Mouse (Mus musculus): ENCODE data around the gene Exoc6b.
"Not testable (repeated sequence)": the region's sequence is repeated elsewhere in the genome, so short reads cannot be mapped to it uniquely, and the experiment has no call there.

Gene Exoc6b

DNA sequence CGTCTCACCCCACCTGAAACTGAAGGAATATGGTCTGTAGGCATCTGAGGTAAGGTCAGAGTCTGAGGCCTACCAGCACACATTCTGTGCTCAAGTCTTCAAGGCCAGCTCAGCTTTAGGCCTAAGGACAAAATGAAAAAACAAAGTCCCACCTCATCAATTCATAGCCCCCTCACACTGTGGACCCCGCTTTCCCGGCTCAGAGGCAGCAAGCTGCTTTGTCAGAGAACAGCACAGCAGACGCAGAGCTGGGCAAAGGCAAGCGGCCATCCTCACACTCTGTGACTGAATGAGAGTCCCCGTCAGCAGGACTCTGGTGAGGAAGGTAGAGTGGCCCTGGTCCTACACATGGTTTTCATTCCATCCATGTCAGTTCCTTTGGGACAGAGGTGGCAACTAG, 450.1 kb downstream of the Exoc6b start:
- no peak for DNase-seq

GRCm38 (mm10) chr6:84617051-84617450, 452.3 kb downstream of the Exoc6b start:
- DNase-seq = no peak

GRCm38 (mm10) chr6:84616586-84616985, 452.7 kb downstream of the Exoc6b start:
- DNase-seq = no peak

- DNase-seq = no peak
Observed at GRCm38 (mm10) chr6:84613561-84613960, 455.8 kb downstream of the Exoc6b start.

DNA sequence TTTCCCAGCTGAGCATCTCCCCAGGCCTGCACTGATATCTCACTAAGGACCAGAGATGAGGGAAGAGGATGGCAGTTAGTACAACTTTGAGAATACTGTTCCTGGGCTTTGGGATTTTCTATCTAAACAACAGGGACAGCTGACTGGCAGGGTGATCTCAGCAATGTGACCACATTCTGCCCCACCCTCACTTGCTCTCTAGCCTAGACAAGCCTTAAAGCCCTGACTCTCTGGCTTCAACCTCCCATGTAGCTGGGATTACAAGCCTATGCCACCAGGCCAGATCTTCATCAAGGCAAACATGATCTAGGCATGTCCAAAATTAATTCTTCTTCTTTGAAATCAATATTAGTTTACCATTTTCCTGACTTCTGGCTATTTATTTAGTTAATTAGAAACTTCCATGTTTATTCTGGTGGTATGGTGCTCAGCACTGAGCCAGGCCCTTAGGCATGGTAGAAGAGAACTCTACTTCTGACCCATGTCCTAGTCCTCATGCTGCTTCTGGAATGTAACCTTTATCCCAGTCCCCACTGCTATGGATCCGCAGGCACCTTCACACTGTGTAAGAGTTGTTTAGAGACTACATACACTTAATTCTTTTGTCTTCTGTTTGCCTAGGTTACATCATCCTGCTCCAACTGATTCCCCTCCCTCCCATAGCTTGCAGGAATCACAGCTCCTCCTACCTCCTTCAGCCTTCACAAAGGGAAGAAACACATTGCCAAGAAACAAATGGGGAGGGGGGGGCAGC, 468.0 kb downstream of the Exoc6b start:
- DNase-seq = no peak

DNA sequence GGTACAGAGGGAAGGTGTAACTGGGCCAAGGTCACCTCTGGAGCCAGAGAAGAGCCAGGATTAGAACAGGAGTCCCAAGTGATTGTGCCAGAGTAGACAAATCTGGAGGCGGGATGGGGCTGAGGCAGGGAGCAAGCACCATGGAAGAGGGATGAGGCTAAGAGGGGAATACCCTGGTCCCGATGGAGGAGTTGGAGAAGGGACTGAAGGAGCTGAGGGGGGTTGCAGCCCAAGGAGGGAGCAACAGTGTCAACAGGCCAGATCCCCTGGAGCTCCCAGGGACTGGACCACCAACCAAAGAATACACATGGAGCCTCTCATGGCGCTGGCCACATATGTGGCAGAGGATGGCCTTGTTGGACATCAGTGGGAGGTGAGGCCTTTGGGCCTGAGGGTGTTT, 470.0 kb downstream of the Exoc6b start:
- not testable (repeated sequence) for DNase-seq

DNA sequence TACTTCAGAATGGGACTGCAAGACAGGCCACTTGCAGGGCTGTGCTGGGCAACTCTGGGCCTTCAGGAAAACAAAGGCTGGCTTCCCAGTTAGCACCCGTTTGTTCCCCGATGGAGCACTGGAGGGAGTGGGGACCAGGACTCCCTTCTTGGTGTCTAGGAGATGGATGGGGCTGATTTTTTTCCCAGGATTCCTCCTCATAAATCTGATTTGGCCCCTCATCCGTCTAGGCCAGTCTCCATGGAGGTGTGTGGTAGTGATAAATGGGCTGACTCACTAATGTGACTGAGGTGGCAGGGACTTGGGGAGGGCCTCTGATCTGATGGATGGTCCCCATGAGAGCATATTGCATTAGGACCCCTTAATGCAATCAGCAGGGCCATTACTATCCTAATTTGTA, 470.6 kb downstream of the Exoc6b start:
- no peak for DNase-seq

- no peak for DNase-seq
Observed at GRCm38 (mm10) chr6:84594626-84595025, 474.7 kb downstream of the Exoc6b start.

- no peak for DNase-seq
Observed at GRCm38 (mm10) chr6:84593693-84594092, 475.6 kb downstream of the Exoc6b start, which contains the start of gene Cyp26b1. Gene Cyp26b1, minus strand, starts transcription at chr6:84593908.

DNA sequence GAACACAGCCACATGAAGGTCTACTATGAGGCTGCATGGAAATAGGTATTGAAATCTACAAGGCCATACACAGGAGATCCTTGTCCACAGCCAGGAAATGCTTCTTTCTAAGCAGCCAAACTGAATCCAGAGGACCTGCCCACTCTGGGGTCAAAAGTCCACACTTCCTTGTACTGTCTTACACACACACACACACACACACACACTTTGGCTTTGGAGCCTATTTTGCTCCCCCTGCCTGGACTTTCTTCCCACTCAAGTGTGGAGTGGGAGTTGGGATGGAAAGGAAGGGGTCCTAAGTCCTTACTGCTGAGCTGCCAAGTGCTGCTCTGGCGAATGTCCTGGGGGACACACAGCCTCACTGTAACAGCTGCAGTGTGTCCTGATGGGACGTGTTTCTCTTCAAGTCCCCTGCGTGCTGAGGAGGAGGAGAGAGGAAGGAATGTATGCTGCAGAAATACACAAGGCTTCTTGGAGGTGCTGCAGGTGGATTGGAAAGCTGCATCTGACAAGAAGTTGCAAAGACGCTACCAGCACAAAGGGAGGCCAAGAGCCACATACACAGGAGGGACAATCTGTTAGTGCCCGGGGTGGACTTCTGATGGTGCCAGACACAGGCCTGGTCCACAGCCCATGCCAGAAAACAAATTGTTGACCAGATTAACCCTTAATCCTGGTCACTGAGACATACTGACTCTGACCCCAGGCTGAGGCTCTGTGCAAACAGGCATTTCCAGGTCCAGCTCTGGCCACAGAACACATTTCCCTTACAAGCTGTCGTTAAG, 478.2 kb downstream of the Exoc6b start:
- DNase-seq = no peak

- peak; percentile 77 for DNase-seq
Observed at GRCm38 (mm10) chr6:84589742-84590686, 479.3 kb downstream of the Exoc6b start.

GRCm38 (mm10) chr6:84588895-84589652, 480.2 kb downstream of the Exoc6b start:
- DNase-seq = peak; percentile 30

DNA sequence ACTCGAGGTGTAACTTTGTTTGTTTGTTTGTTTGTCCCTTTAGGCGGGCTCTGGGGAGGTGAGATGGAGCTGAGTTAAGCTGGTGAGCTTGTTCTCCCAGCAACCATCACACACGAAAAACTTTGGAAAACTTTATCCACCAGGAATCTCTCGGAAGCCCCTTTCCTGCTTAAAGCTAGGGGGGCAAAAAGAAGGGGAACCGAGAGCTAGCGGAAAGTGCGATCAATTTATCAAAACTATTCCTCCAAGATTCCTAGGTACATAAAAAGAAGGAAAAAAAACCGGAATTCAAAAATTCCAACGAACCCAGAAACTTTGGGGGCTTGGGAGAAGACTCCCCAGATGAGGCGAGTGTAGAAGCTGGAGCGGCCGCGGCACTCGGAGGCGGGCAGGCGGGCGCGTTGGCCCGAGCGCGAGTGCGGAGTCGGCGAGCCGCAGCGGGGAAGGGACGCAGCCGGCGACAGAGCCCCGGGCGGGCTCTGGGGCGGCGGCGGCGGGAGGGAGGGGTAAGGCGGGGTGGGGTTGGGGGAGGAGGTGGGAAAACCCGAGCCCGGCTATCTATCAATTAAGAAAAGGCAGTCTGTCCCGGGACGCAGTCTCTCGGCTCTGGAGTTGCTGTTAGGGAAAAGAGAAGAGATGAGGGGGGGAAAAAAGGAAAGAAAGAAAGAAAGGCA, 481.0 kb downstream of the Exoc6b start:
- peak; percentile 10 for DNase-seq

- DNase-seq = peak; percentile 34
Observed at GRCm38 (mm10) chr6:84587471-84588101, 481.7 kb downstream of the Exoc6b start.

GRCm38 (mm10) chr6:84586551-84587200, 482.6 kb downstream of the Exoc6b start:
- peak; percentile 2 for DNase-seq

DNA sequence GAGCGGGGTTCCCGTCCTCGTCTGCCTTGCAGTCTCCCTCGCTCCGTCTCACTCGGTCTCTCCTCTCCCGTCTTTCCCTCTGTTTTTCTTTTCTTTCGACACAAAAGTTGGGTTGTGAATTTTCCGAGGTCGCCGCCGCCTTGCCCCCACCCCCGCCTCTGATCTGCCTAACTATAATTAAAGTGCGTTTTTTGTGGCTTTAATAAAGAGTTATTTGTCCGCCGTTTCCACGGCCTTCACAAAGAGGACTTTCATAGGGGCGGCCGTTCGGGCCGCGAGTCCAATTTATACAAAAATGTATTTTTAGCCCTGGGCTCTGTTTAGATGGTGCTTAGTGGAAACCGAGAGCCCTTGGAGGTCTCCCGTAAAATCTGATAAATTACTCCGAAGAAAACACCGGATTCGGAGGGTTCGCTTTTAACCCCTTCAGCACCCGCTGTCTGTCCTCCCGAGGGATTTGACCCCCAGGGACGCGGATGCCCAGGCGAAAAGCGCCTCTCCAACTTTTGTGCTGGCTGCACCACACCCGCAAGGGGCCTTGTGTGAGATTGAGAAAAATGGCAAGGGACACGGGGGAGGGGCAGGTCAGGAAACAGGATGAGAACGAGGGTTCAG, 483.5 kb downstream of the Exoc6b start:
- no peak for DNase-seq

DNA sequence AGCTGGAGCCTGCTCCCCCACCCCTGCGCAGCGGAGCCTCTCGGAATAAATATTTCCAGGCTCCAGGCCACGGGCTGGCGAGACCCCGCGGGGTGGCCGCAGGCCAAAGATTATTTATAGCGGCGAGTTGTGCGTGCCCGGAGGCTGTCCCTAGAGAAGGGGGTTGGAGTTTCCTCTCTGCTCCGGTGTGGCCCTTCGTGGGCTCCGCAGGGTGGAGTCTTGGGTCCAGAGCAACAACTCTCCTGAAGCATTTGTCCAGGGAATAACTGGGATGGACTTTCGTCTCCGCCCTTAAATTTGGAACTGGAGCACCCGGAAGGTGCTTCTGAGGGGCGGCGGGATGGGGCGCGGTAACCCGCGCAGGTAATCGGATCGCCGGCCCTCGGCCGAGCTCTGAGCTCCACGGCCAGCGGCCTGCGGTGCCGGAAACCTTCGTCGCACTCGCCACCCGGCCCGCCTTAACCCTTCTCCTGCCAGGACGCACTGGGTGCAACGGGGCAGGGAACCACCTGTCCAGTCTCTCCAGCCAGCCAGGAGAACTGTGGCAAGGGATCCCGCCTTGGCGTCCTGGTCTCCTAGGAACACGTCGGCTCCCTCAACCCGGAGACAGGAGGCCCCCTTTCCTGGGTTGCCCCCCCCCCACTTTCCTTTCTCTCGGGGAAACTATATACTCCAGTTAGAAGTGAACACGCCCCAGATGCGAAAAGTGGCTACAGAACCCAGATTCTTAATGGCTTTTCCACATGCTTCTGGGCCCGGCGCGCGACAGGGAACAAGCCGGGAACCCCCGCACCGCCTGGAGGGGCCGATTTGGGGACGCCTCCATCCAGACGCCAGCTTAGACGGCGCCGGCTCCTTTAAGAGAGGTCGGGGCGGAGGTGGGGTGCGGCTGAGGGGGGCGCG, 484.3 kb downstream of the Exoc6b start:
- DNase-seq = peak; percentile 3

DNA sequence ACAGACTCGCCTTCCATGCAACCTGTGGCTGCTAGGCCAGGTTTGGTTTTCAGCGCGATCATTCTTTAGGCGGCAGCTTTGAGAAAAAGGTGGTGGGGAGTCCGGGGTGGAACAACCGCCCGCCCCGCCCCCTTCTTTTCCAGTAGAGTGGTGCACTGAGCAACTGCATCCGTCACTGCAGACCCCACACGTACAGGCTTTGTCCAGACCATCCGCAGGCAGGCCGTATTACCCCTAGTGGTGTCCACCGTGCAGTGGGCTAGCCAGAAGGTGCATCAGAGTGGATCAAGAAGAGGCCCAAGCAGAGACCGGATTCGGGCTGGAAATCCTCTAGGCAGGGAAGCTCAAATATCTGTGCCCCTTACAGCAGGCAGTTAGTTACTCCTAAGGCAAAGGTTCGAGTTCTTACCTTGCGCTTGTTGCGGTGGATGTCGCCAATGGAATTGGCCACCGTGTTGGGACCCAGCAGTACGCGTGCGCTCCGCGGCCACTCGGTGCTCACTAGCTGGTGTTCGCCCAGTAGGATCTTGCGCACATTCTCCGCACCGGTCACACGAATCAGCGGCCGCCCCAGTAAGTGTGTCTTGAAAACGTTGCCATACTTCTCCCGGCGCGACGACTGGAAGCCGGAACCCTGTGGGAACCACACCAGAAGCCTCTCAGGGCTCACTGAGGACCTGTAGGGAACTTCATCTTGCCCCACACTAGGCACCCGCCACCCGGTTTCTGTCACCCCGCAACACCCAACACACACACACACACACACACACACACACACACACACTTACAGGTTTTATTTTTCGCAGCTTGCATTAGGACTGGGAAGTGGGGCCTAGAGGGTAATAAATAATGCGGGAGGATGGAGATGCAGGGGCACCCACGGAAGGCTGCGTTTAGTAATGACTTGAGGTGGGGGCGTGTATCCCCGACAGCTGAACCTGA, 485.2 kb downstream of the Exoc6b start:
- DNase-seq = peak; percentile 5
